Mouse (Mus musculus): ENCODE measurements around the gene Babam1. TPM values are rescaled to one million over a fixed set of nuclear protein-coding genes. Genes with fewer than 3 reads are reported as not detected.
"Not testable (repeated sequence)": the region's sequence is repeated elsewhere in the genome, so short reads cannot be mapped to it uniquely, and the experiment has no call there.

Gene Babam1
- polyA plus RNA-seq, 1 experiment from 2014 or later = 83.3 TPM

DNA sequence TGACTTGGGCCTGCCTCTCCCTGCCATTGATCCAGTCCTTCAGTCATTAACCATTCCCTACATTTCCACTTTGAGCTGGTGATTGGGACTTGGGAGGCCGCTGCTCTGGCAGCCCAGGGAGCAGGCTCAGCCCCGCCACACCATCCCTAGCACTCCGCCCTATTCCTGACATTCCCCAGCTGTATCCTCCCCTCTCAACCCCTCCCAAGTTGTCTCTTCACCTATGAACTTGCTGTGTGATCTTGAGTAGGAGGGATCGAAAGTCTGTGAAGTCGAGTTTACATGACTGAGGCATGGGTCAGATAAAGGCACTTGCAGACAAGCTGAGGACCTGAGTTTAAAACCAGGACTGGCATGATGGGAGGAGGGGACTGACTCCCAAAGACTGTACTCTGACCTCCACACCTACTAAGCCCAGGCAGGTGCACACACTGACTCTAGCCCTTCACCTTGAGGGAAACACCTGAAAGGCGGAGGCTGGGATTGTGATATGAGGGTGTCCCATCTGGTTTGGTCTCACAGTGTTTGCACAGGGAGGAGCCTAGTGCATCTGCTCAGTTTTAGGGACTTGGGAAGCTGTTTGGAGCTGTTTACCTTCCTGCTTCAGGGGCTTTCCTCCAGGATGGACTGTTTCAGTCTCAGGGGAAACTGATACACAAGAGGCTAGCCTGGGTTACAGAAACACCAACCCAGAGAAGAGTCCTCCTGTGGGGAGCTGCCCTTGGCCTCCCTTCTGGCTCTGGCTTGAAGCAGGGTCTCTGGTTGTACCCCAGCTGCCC, 6.6 kb downstream of the Babam1 start:
- no peak overlapping the region for H3K4me2 ChIP-seq
- H3K27me3 ChIP-seq = no peaks in the 10 kb centered on the region
- H3K4me3 ChIP-seq = no peak overlapping the region
- H3K27ac ChIP-seq = no peak overlapping the region
- no peaks in the 10 kb centered on the region for H3K9me3 ChIP-seq
- no peak for ATAC-seq (ENCODE audit: low FRiP score)
- 87% methylated on average over 6 of the region's 6 CpGs for WGBS
- no peak overlapping the region for H3K9ac ChIP-seq
- H3K4me1 ChIP-seq (replicated peaks) = peaks cover 21% of the 10 kb centered on the region
- peaks cover 33% of the 10 kb centered on the region for H3K36me3 ChIP-seq

DNA sequence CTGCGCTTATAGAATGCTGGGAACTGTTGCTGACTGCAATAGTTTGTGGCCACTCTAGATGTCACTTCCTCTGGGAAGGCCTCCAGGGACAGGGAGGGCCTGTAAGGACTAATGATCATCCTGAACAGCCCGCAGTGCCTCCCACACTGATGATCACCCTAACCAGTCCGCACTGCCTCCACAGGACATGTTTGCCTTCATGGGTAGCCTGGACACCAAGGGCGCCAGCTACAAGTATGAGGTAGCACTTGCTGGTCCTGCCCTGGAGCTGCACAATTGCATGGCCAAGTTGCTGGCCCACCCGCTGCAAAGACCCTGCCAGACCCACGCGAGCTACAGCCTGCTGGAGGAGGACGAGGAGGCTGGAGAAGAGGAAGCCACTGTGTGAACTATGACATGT, 7.3 kb downstream of the Babam1 start:
- H3K36me3 ChIP-seq = peaks cover 26% of the 10 kb centered on the region
- no peak overlapping the region for H3K27ac ChIP-seq
- WGBS = 88% methylated on average over 8 of the region's 8 CpGs
- H3K4me3 ChIP-seq = no peak overlapping the region
- no peak for ATAC-seq (ENCODE audit: low FRiP score)
- no peak overlapping the region for H3K9ac ChIP-seq
- no peaks in the 10 kb centered on the region for H3K9me3 ChIP-seq
- H3K4me1 ChIP-seq (replicated peaks) = peaks cover 21% of the 10 kb centered on the region
- no peaks in the 10 kb centered on the region for H3K27me3 ChIP-seq
- H3K4me2 ChIP-seq = no peak overlapping the region

DNA sequence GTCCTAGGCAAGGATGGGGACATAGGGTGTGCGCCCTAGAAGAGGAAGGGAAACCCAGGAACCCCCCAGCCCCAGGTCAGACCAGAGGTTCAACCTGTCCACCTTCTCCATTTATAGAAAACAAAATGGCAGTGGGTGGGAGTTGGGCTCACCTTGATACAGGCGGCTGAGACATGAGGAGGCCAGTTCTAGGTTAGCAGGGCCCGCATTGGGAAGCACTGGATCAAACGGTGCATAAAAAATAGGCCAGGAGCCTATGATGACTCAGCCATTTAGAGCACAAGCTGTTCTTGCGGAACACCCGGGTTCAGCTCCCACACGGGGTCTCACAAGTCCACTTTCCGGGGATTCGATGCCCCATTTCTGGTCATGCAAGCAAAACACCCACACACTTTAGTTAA, 8.3 kb downstream of the Babam1 start:
- peaks cover 18% of the 10 kb centered on the region for H3K36me3 ChIP-seq
- H3K4me3 ChIP-seq = peak overlapping the region; percentile 47; the same call in 1 of the 2 replicates
- ATAC-seq (ENCODE audit: low FRiP score) = no peak
- no peaks in the 10 kb centered on the region for H3K27me3 ChIP-seq
- H3K4me2 ChIP-seq = no peak overlapping the region
- 82% methylated on average over 9 of the region's 9 CpGs for WGBS
- H3K27ac ChIP-seq = no peak overlapping the region
- no peak overlapping the region for H3K9ac ChIP-seq
- peaks cover 21% of the 10 kb centered on the region for H3K4me1 ChIP-seq (replicated peaks)
- no peaks in the 10 kb centered on the region for H3K9me3 ChIP-seq

DNA sequence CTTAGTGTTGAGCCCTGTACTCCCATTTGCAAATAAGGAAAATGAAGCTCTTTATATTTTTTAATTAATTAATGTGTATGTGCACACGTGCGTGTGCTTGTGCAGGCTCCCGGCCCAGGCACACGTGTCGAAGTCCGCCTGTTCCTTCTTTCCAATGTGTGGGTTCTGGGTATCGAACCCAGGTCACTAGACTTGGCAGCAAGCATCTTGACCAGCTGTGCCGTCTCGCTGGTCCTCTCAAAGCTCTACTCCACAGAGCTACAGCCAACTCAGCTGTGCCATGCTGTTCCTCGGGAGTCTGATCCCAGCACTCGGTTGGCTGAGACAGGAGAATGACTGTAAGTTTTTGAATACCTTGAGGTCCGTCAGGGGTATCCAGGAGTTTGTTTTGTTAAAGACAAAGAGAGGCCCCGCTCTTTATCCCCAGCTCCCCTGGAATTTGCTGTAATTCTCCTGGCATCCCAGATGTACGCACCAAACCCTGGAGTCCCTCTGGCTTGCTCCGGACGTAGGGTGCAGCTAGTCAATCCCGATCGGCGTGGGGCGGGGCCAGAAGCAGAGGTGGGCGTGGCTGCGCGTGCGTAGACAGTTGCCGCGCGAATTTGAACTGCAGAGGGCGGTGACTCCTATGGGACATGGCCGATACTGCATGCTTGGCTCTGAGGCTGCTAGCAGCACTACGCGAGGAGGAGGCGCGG, 8.9 kb downstream of the Babam1 start, which contains the start of gene Ankle1:
TSS of gene Ankle1 (plus strand) at position 610 of the 698 bp plus-strand sequence.
- Histone ChIP-seq H3K4me3 (peak within 1 kb of the TSS; percentile 47), H3K9me3 (no peaks in the 10 kb centered on the region), H3K36me3 (peaks cover 15% of the 10 kb centered on the region), H3K9ac (peak within 1 kb of the TSS; percentile 61), H3K4me2 (peak within 1 kb of the TSS; percentile 91), H3K4me1 (replicated peaks) (peaks cover 21% of the 10 kb centered on the region), H3K27ac (no peak within 1 kb of the TSS; the same call in 1 of the 2 replicates), H3K27me3 (no peaks in the 10 kb centered on the region)
- WGBS = 17% methylated on average over 33 of the region's 33 CpGs
- ATAC-seq (ENCODE audit: low FRiP score) = peak; percentile 86

DNA sequence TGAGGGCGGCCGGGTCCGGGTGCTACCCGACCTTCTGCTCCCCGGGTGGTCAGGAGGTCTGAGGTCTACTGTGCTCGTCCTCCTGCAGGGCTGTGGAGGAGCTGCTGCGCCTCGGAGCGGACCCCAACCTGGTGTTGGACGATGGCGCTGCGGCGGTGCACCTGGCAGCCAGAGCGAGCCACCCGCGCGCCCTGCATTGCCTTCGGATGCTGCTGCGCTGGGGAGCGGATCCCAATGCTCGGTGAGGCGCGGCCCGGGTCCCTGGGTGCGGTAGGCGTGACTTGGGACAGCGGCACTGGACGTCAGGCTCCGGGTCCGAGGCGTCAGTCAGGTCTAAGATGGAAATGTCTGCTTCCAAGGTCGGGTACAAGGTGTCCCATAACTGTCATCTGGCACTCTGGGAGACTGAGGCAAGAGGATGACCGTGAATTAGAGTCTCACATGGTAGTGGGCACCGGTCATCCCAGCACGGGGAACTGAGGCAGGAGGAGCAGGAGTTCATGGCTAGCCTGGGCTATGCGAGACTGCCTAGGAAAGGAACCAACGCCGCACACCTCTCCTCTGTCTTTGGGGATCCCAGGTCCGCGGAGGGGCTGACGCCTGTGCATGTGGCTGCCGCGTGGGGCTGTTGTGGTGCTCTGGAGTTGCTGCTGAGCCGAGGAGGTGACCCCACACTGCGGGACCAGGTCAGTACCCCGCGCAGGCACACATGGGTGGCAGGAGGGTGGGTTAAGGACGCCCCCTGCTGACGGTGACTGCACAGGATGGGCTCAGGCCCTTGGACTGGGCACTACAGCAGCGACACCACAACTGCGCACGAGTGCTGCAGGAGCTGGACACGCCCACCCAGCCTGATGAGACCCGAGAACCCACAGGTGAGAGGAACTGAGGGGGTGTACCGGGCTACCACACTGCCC, 9.7 kb downstream of the Babam1 start:
- Histone ChIP-seq H3K27me3 (no peaks in the 10 kb centered on the region), H3K27ac (no peak overlapping the region; the same call in 1 of the 2 replicates), H3K9ac (peak overlapping the region; percentile 60; the same call in 1 of the 2 replicates), H3K4me2 (peak overlapping the region; percentile 91), H3K4me3 (peak overlapping the region; percentile 47), H3K4me1 (replicated peaks) (peaks cover 21% of the 10 kb centered on the region), H3K36me3 (peaks cover 10% of the 10 kb centered on the region), H3K9me3 (no peaks in the 10 kb centered on the region)
- WGBS = under 1% methylated on average over 55 of the region's 55 CpGs
- peak; percentile 62 for ATAC-seq (ENCODE audit: low FRiP score)

DNA sequence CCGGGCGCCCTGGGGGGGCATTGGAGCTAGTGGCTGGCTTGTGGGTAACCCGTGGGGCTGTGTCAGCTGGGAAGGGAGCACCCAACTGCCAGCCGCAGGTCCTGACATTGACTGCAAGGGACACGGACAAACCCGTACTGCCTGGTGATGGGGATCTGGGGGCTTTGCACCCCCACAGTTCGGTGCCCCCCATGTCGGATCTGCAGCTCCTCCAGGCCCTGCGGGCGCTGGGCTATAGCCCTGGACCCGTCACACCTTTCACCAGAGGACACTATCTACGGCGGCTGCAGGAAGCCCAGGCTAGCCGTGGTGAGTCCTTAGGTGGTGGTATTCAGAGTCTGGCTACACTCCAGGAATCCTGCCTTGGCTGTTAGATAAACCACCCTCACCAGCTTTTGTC, 10.8 kb downstream of the Babam1 start:
- 92% methylated on average over 14 of the region's 14 CpGs for WGBS
- Histone ChIP-seq H3K4me3 (no peak overlapping the region), H3K4me2 (no peak overlapping the region), H3K36me3 (peaks cover 10% of the 10 kb centered on the region), H3K4me1 (replicated peaks) (peaks cover 21% of the 10 kb centered on the region), H3K9ac (no peak overlapping the region), H3K9me3 (no peaks in the 10 kb centered on the region), H3K27me3 (no peaks in the 10 kb centered on the region), H3K27ac (no peak overlapping the region)
- no peak for ATAC-seq (ENCODE audit: low FRiP score)

DNA sequence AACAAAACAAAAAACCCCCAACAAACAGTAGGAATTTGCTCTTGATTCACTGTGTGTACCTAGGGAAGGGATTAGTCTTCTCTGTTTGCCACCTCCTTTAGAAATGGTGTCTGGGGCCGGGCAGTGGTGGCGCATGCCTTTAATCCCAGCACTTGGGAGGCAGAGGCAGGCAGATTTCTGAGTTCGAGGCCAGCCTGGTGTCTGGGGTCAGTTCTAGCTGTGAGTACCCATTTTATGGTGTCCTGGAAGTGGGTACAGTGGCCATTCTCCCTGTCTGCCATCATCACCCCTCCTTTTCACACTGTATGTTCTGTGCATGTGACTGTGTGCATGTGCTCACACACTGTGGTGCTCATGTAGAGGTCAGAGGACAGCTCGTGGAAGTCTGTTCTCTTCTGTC, 11.6 kb downstream of the Babam1 start:
- Histone ChIP-seq H3K27me3 (no peaks in the 10 kb centered on the region), H3K4me2 (no peak overlapping the region), H3K36me3 (peaks cover 5% of the 10 kb centered on the region; the same call in 1 of the 2 replicates), H3K4me3 (no peak overlapping the region), H3K27ac (no peak overlapping the region), H3K9ac (no peak overlapping the region), H3K4me1 (replicated peaks) (peaks cover 21% of the 10 kb centered on the region), H3K9me3 (no peaks in the 10 kb centered on the region)
- ATAC-seq (ENCODE audit: low FRiP score) = no peak
- WGBS = 97% methylated on average over 4 of the region's 4 CpGs

DNA sequence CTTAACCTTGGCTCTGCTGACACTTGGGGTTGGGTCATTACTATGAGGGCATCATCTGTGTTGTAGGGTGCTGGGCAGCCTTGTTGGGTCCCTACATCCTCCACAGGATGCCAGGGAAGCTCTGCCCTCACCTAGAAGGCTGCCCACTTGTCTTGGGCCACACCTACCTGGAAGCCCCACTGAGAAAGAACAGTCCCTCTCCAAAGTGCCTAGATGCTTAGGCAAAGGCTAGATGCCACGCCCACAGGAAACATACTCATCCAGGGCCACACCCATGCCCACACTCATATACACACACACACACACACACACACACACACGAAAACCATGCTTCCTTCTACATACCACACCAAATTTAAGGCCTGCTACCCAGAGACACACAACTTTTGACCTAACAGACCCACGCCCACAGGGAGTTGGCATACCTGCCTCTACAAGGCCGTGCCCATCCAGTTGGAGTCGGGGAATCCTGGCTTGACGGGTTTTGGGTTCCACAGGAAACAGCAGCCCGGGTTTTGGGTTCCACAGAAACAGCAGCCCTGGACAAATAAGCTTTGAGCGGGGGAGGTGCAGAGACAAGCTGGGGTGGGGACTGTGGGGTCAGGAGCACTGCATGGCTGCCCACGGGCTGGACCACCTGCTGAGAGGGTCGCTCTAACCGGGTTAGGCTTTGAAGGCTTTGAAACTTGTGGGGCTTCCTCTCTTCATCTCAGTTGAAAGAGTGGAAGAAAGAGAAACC, 15.0 kb downstream of the Babam1 start:
- H3K4me1 ChIP-seq (replicated peaks) = peaks cover 7% of the 10 kb centered on the region

DNA sequence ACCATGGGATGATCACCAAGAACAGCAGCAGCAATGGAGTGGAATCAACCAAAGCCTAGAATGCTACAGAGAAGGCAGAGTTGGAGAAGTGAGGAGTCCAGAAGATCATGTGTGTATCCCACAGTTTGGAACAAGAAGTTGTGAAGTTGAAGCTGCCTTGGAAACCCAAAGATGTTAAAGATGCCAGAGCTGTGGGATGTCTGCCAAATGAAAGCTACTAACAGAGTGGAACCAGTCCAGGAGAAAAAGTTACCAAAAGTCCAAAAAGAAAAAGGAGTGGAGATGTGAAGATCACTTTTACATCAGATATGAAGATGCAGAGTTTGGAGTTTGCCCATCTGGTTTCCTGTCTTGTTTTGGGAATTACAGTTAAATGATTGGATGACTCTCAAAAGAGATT, 25.5 kb downstream of the Babam1 start:
- ATAC-seq (ENCODE audit: low FRiP score) = no peak

More for the DNA sequence above, 15.0 kb downstream of the Babam1 start:
- no peak overlapping the region for H3K27ac ChIP-seq
- no peak for ATAC-seq (ENCODE audit: low FRiP score)
- H3K4me3 ChIP-seq = no peak overlapping the region
- no peaks in the 10 kb centered on the region for H3K9me3 ChIP-seq
- H3K9ac ChIP-seq = no peak overlapping the region
- H3K27me3 ChIP-seq = no peaks in the 10 kb centered on the region
- WGBS = 53% methylated on average over 11 of the region's 11 CpGs
- no peak overlapping the region for H3K4me2 ChIP-seq
- no peaks in the 10 kb centered on the region for H3K36me3 ChIP-seq

DNA sequence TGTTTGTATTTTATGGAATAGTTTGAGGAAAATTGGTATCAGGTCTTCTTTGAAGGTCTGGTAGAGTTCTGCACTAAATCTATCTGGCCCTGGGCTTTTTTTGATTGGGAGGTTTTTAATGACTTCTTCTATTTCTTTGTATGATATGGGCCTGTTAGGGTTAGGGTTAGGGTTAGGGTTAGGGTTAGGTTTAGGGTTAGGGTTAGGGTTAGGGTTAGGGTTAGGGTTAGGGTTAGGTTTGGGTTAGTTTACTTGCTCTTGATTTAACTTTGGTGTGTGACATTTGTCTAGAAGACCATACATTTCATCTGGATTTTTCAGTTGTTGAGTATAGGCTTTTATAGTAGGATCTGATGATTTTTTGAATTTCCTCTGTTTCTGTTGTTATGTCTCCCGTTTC, 36.3 kb downstream of the Babam1 start:
- not testable (repeated sequence) for H3K27ac ChIP-seq; H3K27me3 ChIP-seq; H3K4me1 ChIP-seq (replicated peaks); H3K4me2 ChIP-seq; H3K9me3 ChIP-seq; H3K36me3 ChIP-seq; ATAC-seq (ENCODE audit: low FRiP score); H3K9ac ChIP-seq; H3K4me3 ChIP-seq
- 85% methylated on average over 1 of the region's 1 CpGs for WGBS

More for the DNA sequence above, 25.5 kb downstream of the Babam1 start:
- Histone ChIP-seq H3K27me3 (no peaks in the 10 kb centered on the region), H3K4me1 (replicated peaks) (no peaks in the 10 kb centered on the region), H3K9me3 (no peaks in the 10 kb centered on the region), H3K9ac (no peak overlapping the region), H3K36me3 (no peaks in the 10 kb centered on the region), H3K4me2 (no peak overlapping the region), H3K27ac (no peak overlapping the region), H3K4me3 (no peak overlapping the region)

DNA sequence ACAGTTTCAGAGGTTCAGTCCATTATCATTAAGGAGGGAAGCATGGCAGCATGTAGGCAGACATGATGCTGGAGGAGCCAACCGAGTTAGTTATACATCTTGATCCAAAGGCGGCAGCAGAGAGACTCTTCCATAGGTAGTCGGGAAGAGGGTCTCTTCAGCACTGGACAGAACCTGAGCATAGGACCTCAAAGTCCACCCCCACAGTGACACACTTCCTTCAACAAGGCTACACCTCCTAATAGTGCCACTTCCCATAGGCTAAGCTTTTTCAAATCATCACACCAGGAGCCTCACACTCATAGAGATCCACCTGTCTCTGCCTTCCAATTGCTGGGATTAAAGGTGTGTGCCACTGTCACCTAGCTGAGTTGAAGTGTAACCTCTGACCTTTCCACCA, 40.4 kb downstream of the Babam1 start:
- Histone ChIP-seq H3K4me1 (replicated peaks) (no peaks in the 10 kb centered on the region), H3K4me2 (no peak overlapping the region), H3K9ac (no peak overlapping the region), H3K9me3 (no peaks in the 10 kb centered on the region), H3K27ac (no peak overlapping the region), H3K4me3 (no peak overlapping the region), H3K36me3 (no peaks in the 10 kb centered on the region), H3K27me3 (peaks cover 9% of the 10 kb centered on the region)
- no peak for ATAC-seq (ENCODE audit: low FRiP score)
- 50% methylated on average over 3 of the region's 3 CpGs for WGBS

Data from hindbrain, embryonic 13.5 days (tissue).